Mouse (Mus musculus) forebrain, embryonic 12.5 days (tissue): ENCODE results near the gene Flrt1. TPM values are rescaled to one million over a fixed set of nuclear protein-coding genes. Genes with fewer than 3 reads are reported as not detected.

ENCODE experiments used
- ATAC-seq: fragments of 200-750 bp; cut with Nextera tagmentation; 2 replicates; pipeline ENCODE4 v1.8.0; 2017; ENCODE audit warnings: moderate TSS enrichment; ENCODE audit not compliant: low FRiP score
- H3K27ac ChIP-seq: fragments of 300-500 bp; sonication (generic); 2 replicates; pipeline ENCODE4 v1.5.1; 2016; ENCODE audit warnings: mild to moderate bottlenecking
- H3K27me3 ChIP-seq: fragments of 300-500 bp; sonication (generic); 2 replicates; pipeline ENCODE4 v1.6.1; 2016; ENCODE audit warnings: mild to moderate bottlenecking
- H3K36me3 ChIP-seq: fragments of 300-500 bp; sonication (generic); replicated peaks from 2 replicates; pipeline ENCODE4 v1.6.1; 2016; ENCODE audit warnings: mild to moderate bottlenecking
- H3K4me1 ChIP-seq: fragments of 300-500 bp; sonication (generic); 2 replicates; pipeline ENCODE4 v1.6.1; 2016
- H3K4me2 ChIP-seq: fragments of 300-500 bp; sonication (generic); 2 replicates; pipeline ENCODE4 v1.6.1; 2016; ENCODE audit warnings: mild to moderate bottlenecking, moderate library complexity
- H3K4me3 ChIP-seq: fragments of 300-500 bp; sonication (generic); replicated peaks from 2 replicates; pipeline ENCODE4 v1.5.1; 2016; ENCODE audit warnings: mild to moderate bottlenecking
- H3K9ac ChIP-seq: fragments of 300-500 bp; sonication (generic); 2 replicates; pipeline ENCODE4 v1.6.1; 2016; ENCODE audit warnings: mild to moderate bottlenecking
- H3K9me3 ChIP-seq: fragments of 300-500 bp; sonication (generic); 2 replicates; pipeline ENCODE4 v1.6.1; 2016
- WGBS: fragments of 180-500 bp; shearing (Covaris S2); methylation state at CpG from one replicate; pipeline ENCODE4 v1.1.7; 2016; 5-methylcytosine and 5-hydroxymethylcytosine counted together
- polyA plus RNA-seq: library from polyadenylated mRNA; unstranded; fragments of >200 nt; fragmentation: Nextera tagmentation; extraction: Ambion mirVana; gene quantifications from 2 replicates; pipeline ENCODE4 v1.2.1, GENCODE M21; 2016

Flrt1 gene
- polyA plus RNA-seq, 1 experiment from 2014 or later = 8.0 TPM

GRCm38 (mm10) chr19:7092756-7093155, 12.8 kb downstream of the Flrt1 start:
- H3K27ac ChIP-seq = no peak overlapping the region
- H3K4me2 ChIP-seq = no peak overlapping the region
- no peaks in the 10 kb centered on the region for H3K9me3 ChIP-seq
- no peak for ATAC-seq
- H3K27me3 ChIP-seq = peaks cover 40% of the 10 kb centered on the region
- peaks cover 65% of the 10 kb centered on the region for H3K4me1 ChIP-seq
- H3K9ac ChIP-seq = no peak overlapping the region
- H3K4me3 ChIP-seq = no peak overlapping the region
- no peaks in the 10 kb centered on the region; the same call in 1 of the 2 replicates for H3K36me3 ChIP-seq
- WGBS = 83% methylated on average over 5 of the region's 5 CpGs

GRCm38 (mm10) chr19:7091448-7092050, 14.0 kb downstream of the Flrt1 start:
- 39% methylated on average over 10 of the region's 10 CpGs for WGBS
- Histone ChIP-seq H3K4me1 (peaks cover 70% of the 10 kb centered on the region), H3K4me3 (no peak overlapping the region), H3K27me3 (peaks cover 33% of the 10 kb centered on the region; the same call in 1 of the 2 replicates), H3K9me3 (no peaks in the 10 kb centered on the region), H3K9ac (peak overlapping the region; percentile 40), H3K36me3 (no peaks in the 10 kb centered on the region; the same call in 1 of the 2 replicates), H3K4me2 (no peak overlapping the region), H3K27ac (peak overlapping the region; percentile 91)
- ATAC-seq = peak; percentile 18; the same call in 1 of the 2 replicates

GRCm38 (mm10) chr19:7090369-7091064, 15.0 kb downstream of the Flrt1 start:
- H3K27me3 ChIP-seq = peaks cover 26% of the 10 kb centered on the region; the same call in 1 of the 2 replicates
- 0 out of 2 replicates have a peak, but pooled peaks have one; percentile 21 for ATAC-seq
- H3K27ac ChIP-seq = peak overlapping the region; percentile 91
- peaks cover 70% of the 10 kb centered on the region for H3K4me1 ChIP-seq
- H3K4me2 ChIP-seq = peak overlapping the region; percentile 15; the same call in 1 of the 2 replicates
- no peaks in the 10 kb centered on the region; the same call in 1 of the 2 replicates for H3K36me3 ChIP-seq
- peak overlapping the region; percentile 7; the same call in 1 of the 2 replicates for H3K9ac ChIP-seq
- no peaks in the 10 kb centered on the region for H3K9me3 ChIP-seq
- WGBS = 16% methylated on average over 10 of the region's 10 CpGs
- no peak overlapping the region for H3K4me3 ChIP-seq

- Histone ChIP-seq H3K9ac (peak overlapping the region; percentile 7; the same call in 1 of the 2 replicates), H3K27me3 (peaks cover 22% of the 10 kb centered on the region; the same call in 1 of the 2 replicates), H3K9me3 (no peaks in the 10 kb centered on the region), H3K36me3 (no peaks in the 10 kb centered on the region), H3K4me3 (no peak overlapping the region), H3K27ac (peak overlapping the region; percentile 85), H3K4me1 (peaks cover 73% of the 10 kb centered on the region), H3K4me2 (no peak overlapping the region)
- WGBS = 38% methylated on average over 7 of the region's 7 CpGs
- ATAC-seq = no peak
These were observed 15.7 kb downstream of the Flrt1 start for GRCm38 (mm10) chr19:7089842-7090251.

- 66% methylated on average over 5 of the region's 5 CpGs for WGBS
- Histone ChIP-seq H3K4me3 (no peak overlapping the region), H3K9me3 (no peaks in the 10 kb centered on the region), H3K9ac (no peak overlapping the region), H3K27me3 (peaks cover 22% of the 10 kb centered on the region; the same call in 1 of the 2 replicates), H3K27ac (peak overlapping the region; percentile 42; the same call in 1 of the 2 replicates), H3K4me1 (peaks cover 77% of the 10 kb centered on the region), H3K4me2 (no peak overlapping the region), H3K36me3 (no peaks in the 10 kb centered on the region)
- no peak for ATAC-seq
These were observed 16.5 kb downstream of the Flrt1 start for GRCm38 (mm10) chr19:7089050-7089449.

GRCm38 (mm10) chr19:7088558-7088957, 17.0 kb downstream of the Flrt1 start:
- Histone ChIP-seq H3K36me3 (no peaks in the 10 kb centered on the region), H3K27me3 (peaks cover 22% of the 10 kb centered on the region; the same call in 1 of the 2 replicates), H3K4me2 (no peak overlapping the region), H3K4me1 (peaks cover 77% of the 10 kb centered on the region), H3K9me3 (no peaks in the 10 kb centered on the region), H3K27ac (peak overlapping the region; percentile 42; the same call in 1 of the 2 replicates), H3K9ac (no peak overlapping the region), H3K4me3 (no peak overlapping the region)
- WGBS = 13% methylated on average over 9 of the region's 9 CpGs
- no peak for ATAC-seq

- 65% methylated on average over 15 of the region's 15 CpGs for WGBS
- Histone ChIP-seq H3K36me3 (no peaks in the 10 kb centered on the region), H3K27me3 (peaks cover 22% of the 10 kb centered on the region; the same call in 1 of the 2 replicates), H3K4me2 (no peak overlapping the region), H3K9ac (no peak overlapping the region), H3K9me3 (no peaks in the 10 kb centered on the region), H3K4me3 (no peak overlapping the region), H3K4me1 (peaks cover 58% of the 10 kb centered on the region), H3K27ac (peak overlapping the region; percentile 81)
- ATAC-seq = no peak
These were observed 20.8 kb downstream of the Flrt1 start for GRCm38 (mm10) chr19:7084734-7085133.

GRCm38 (mm10) chr19:7083035-7083794, 22.3 kb downstream of the Flrt1 start:
- no peaks in the 10 kb centered on the region for H3K36me3 ChIP-seq
- H3K9ac ChIP-seq = no peak overlapping the region
- 15% methylated on average over 14 of the region's 14 CpGs for WGBS
- 0 out of 2 replicates have a peak overlapping the region, but pooled peaks have one; percentile 6 for H3K4me2 ChIP-seq
- H3K27me3 ChIP-seq = peaks cover 23% of the 10 kb centered on the region; the same call in 1 of the 2 replicates
- H3K4me1 ChIP-seq = peaks cover 50% of the 10 kb centered on the region
- H3K9me3 ChIP-seq = no peaks in the 10 kb centered on the region
- peak overlapping the region; percentile 81 for H3K27ac ChIP-seq
- H3K4me3 ChIP-seq = no peak overlapping the region
- ATAC-seq = peak; percentile 82

GRCm38 (mm10) chr19:7081516-7082266, 23.8 kb downstream of the Flrt1 start:
- Histone ChIP-seq H3K4me1 (peaks cover 50% of the 10 kb centered on the region), H3K27ac (no peak overlapping the region), H3K36me3 (no peaks in the 10 kb centered on the region), H3K9me3 (no peaks in the 10 kb centered on the region), H3K4me2 (no peak overlapping the region), H3K27me3 (peaks cover 21% of the 10 kb centered on the region; the same call in 1 of the 2 replicates), H3K4me3 (no peak overlapping the region), H3K9ac (no peak overlapping the region)
- no peak for ATAC-seq
- 83% methylated on average over 7 of the region's 7 CpGs for WGBS

- no peak overlapping the region for H3K27ac ChIP-seq
- ATAC-seq = no peak
- WGBS = 85% methylated on average over 7 of the region's 7 CpGs
- H3K4me1 ChIP-seq = peaks cover 46% of the 10 kb centered on the region
- no peaks in the 10 kb centered on the region for H3K9me3 ChIP-seq
- H3K4me2 ChIP-seq = no peak overlapping the region
- H3K36me3 ChIP-seq = no peaks in the 10 kb centered on the region
- H3K9ac ChIP-seq = no peak overlapping the region
- peaks cover 20% of the 10 kb centered on the region; the same call in 1 of the 2 replicates for H3K27me3 ChIP-seq
- no peak overlapping the region for H3K4me3 ChIP-seq
These were observed 27.3 kb downstream of the Flrt1 start for GRCm38 (mm10) chr19:7078271-7078670.

GRCm38 (mm10) chr19:7077666-7078065, 27.9 kb downstream of the Flrt1 start:
- Histone ChIP-seq H3K27me3 (peaks cover 24% of the 10 kb centered on the region; the same call in 1 of the 2 replicates), H3K4me3 (no peak overlapping the region), H3K4me2 (no peak overlapping the region), H3K27ac (no peak overlapping the region), H3K36me3 (no peaks in the 10 kb centered on the region), H3K9me3 (no peaks in the 10 kb centered on the region), H3K4me1 (peaks cover 46% of the 10 kb centered on the region), H3K9ac (no peak overlapping the region)
- ATAC-seq = no peak
- WGBS = 69% methylated on average over 9 of the region's 9 CpGs
